Mouse (Mus musculus) hindbrain, embryonic 12.5 days (tissue): Measurements from ENCODE around the gene Myo1f. TPM values are rescaled to one million over a fixed set of nuclear protein-coding genes. Genes with fewer than 3 reads are reported as not detected.

ENCODE experiments used
- ATAC-seq: fragments of 200-750 bp; cut with Nextera tagmentation; 2 replicates; pipeline ENCODE4 v1.8.0; 2017; ENCODE audit warnings: moderate TSS enrichment; ENCODE audit not compliant: low FRiP score
- H3K27ac ChIP-seq: fragments of 300-500 bp; sonication (generic); 2 replicates; pipeline ENCODE4 v1.5.1; 2016; ENCODE audit warnings: mild to moderate bottlenecking
- H3K27me3 ChIP-seq: fragments of 300-500 bp; sonication (generic); 2 replicates; pipeline ENCODE4 v1.6.1; 2016; ENCODE audit warnings: mild to moderate bottlenecking
- H3K36me3 ChIP-seq: fragments of 300-500 bp; sonication (generic); 2 replicates; pipeline ENCODE4 v1.6.1; 2016; ENCODE audit warnings: mild to moderate bottlenecking
- H3K4me1 ChIP-seq: fragments of 300-500 bp; sonication (generic); 2 replicates; pipeline ENCODE4 v1.6.1; 2016
- H3K4me2 ChIP-seq: fragments of 300-500 bp; sonication (generic); replicated peaks from 2 replicates; pipeline ENCODE4 v1.6.1; 2016; ENCODE audit warnings: mild to moderate bottlenecking
- H3K4me3 ChIP-seq: fragments of 300-500 bp; sonication (generic); 2 replicates; pipeline ENCODE4 v1.5.1; 2016; ENCODE audit warnings: mild to moderate bottlenecking
- H3K9ac ChIP-seq: fragments of 300-500 bp; sonication (generic); 2 replicates; pipeline ENCODE4 v1.6.1; 2016; ENCODE audit warnings: mild to moderate bottlenecking, moderate library complexity
- H3K9me3 ChIP-seq: fragments of 300-500 bp; sonication (generic); replicated peaks from 2 replicates; pipeline ENCODE4 v1.6.1; 2016; ENCODE audit warnings: mild to moderate bottlenecking
- WGBS: fragments of 180-500 bp; shearing (Covaris S2); methylation state at CpG from one replicate; pipeline ENCODE4 v1.1.7; 2016; 5-methylcytosine and 5-hydroxymethylcytosine counted together
- polyA plus RNA-seq: library from polyadenylated mRNA; unstranded; fragments of >200 nt; fragmentation: Nextera tagmentation; extraction: Ambion mirVana; gene quantifications from 2 replicates; pipeline ENCODE4 v1.2.1, GENCODE M21; 2016

Gene Myo1f
- polyA plus RNA-seq, 1 experiment from 2014 or later, result 2.1 TPM

DNA sequence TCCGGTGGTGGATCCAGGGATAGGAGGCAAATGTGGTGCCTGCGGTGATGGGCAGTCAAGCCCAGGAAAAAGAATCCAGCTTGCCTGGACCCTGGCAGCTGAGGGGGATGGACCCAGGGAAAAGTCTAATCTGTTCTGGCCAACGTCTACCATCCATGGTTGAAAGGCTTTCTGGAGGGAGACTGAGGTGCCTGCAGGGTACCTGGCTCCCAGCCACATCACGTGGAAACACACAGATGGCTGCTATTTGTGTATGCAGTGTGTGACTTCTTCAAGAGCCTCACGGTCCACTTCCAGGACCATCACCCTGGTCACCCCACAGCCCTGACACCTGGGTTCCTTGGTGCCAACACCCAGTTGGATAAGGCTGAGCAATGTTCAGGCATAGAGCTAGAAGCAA lies 76.3 kb downstream of the Myo1f start:
- H3K4me1 ChIP-seq, result peaks cover 14% of the 10 kb centered on the region
- WGBS, result 87% methylated on average over 5 of the region's 5 CpGs
- H3K27me3 ChIP-seq, result no peaks in the 10 kb centered on the region
- no peaks in the 10 kb centered on the region for H3K9me3 ChIP-seq
- no peak overlapping the region for H3K4me3 ChIP-seq
- H3K9ac ChIP-seq, result no peak overlapping the region
- H3K27ac ChIP-seq, result no peak overlapping the region
- H3K4me2 ChIP-seq, result no peak overlapping the region
- peaks cover 30% of the 10 kb centered on the region for H3K36me3 ChIP-seq
- ATAC-seq, result no peak

DNA sequence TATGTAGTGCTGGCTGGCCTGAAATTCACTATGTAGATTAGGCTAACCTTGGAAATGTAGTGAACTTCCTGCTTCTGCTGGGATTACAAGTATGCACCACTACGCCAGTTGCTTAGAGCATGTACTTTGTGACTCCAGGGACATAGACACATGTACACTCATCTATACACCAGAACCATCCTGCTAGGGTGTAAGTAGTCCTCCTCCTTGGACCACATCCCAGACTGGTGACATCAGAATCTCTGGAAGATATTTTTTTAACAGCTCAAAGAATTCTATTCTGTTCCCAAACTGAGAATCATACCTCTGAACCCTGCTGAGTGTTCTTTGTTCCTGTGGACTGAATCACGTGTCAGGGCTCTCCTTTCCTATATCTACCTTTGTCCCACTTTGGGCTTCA lies 81.5 kb downstream of the Myo1f start:
- ATAC-seq, result no peak
- H3K27ac ChIP-seq, result no peak overlapping the region
- no peaks in the 10 kb centered on the region for H3K4me1 ChIP-seq
- no peak overlapping the region for H3K4me3 ChIP-seq
- peaks cover 43% of the 10 kb centered on the region for H3K36me3 ChIP-seq
- no peaks in the 10 kb centered on the region for H3K27me3 ChIP-seq
- no peak overlapping the region for H3K9ac ChIP-seq
- H3K9me3 ChIP-seq, result no peaks in the 10 kb centered on the region
- WGBS, result 91% methylated on average over 2 of the region's 2 CpGs
- no peak overlapping the region for H3K4me2 ChIP-seq

GRCm38 (mm10) chr17:33637516-33638276 lies 82.2 kb downstream of the Myo1f start, which contains the start of gene Pram1:
Gene Pram1, plus strand, starts transcription at chr17:33638056.
- no peak within 1 kb of the TSS for H3K9ac ChIP-seq
- 86% methylated on average over 4 of the region's 4 CpGs for WGBS
- peaks cover 43% of the 10 kb centered on the region for H3K36me3 ChIP-seq
- no peak for ATAC-seq
- H3K9me3 ChIP-seq, result no peaks in the 10 kb centered on the region
- H3K4me2 ChIP-seq, result no peak within 1 kb of the TSS
- H3K4me1 ChIP-seq, result no peaks in the 10 kb centered on the region
- H3K27me3 ChIP-seq, result no peaks in the 10 kb centered on the region
- H3K4me3 ChIP-seq, result no peak within 1 kb of the TSS
- H3K27ac ChIP-seq, result no peak within 1 kb of the TSS

DNA sequence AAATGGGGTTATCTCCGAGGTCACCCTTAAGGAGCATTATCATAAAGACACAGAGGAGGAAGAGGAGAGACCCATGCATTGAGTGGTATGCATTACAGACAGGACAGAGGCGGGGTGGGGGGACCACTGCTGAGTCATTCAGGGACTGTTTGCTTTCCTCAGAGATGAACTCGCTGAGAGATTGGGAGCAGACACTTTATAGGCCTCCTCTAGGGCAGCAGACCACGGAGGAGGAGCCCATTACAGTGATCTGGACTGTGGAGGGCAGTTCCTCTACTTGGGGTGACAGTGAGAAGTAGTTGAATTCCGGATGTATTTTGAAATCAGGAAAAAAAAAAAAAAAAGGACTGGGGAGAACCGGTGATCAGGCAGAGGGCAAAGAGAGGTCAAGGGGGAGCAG lies 84.2 kb downstream of the Myo1f start:
- H3K9ac ChIP-seq, result no peak overlapping the region
- no peaks in the 10 kb centered on the region for H3K9me3 ChIP-seq
- no peak overlapping the region for H3K4me2 ChIP-seq
- no peaks in the 10 kb centered on the region for H3K27me3 ChIP-seq
- no peaks in the 10 kb centered on the region for H3K4me1 ChIP-seq
- peaks cover 57% of the 10 kb centered on the region for H3K36me3 ChIP-seq
- H3K4me3 ChIP-seq, result no peak overlapping the region
- ATAC-seq, result no peak
- 69% methylated on average over 6 of the region's 6 CpGs for WGBS
- H3K27ac ChIP-seq, result no peak overlapping the region

- Histone ChIP-seq H3K27me3 (no peaks in the 10 kb centered on the region), H3K4me1 (no peaks in the 10 kb centered on the region), H3K27ac (no peak overlapping the region), H3K9me3 (no peaks in the 10 kb centered on the region), H3K36me3 (peaks cover 77% of the 10 kb centered on the region), H3K4me3 (no peak overlapping the region), H3K9ac (no peak overlapping the region), H3K4me2 (no peak overlapping the region)
- WGBS, result 95% methylated on average over 4 of the region's 4 CpGs
- no peak for ATAC-seq
Observed at GRCm38 (mm10) chr17:33644068-33644467, 88.6 kb downstream of the Myo1f start.

- Histone ChIP-seq H3K4me3 (no peak overlapping the region), H3K36me3 (peaks cover 86% of the 10 kb centered on the region), H3K27ac (no peak overlapping the region), H3K4me1 (no peaks in the 10 kb centered on the region), H3K27me3 (no peaks in the 10 kb centered on the region), H3K9me3 (no peaks in the 10 kb centered on the region), H3K9ac (no peak overlapping the region), H3K4me2 (no peak overlapping the region)
- no peak for ATAC-seq
- WGBS, result 94% methylated on average over 8 of the region's 8 CpGs
Observed at GRCm38 (mm10) chr17:33645073-33645472, 89.6 kb downstream of the Myo1f start.

- H3K36me3 ChIP-seq, result peaks cover 89% of the 10 kb centered on the region
Observed at GRCm38 (mm10) chr17:33649781-33650475, 94.4 kb downstream of the Myo1f start.

More at GRCm38 (mm10) chr17:33649781-33650475, 94.4 kb downstream of the Myo1f start:
- Histone ChIP-seq H3K4me1 (no peaks in the 10 kb centered on the region), H3K4me2 (no peak overlapping the region), H3K9me3 (no peaks in the 10 kb centered on the region), H3K9ac (no peak overlapping the region), H3K27ac (no peak overlapping the region), H3K4me3 (no peak overlapping the region), H3K27me3 (no peaks in the 10 kb centered on the region)
- peak; percentile 32; the same call in 1 of the 2 replicates for ATAC-seq
- WGBS, result 98% methylated on average over 34 of the region's 34 CpGs

Other genes with a start within 250 kb of the Myo1f start
- gene Zfp81, start 196.8 kb upstream of the Myo1f start, polyA plus RNA-seq, result 12.6 and 13.7 TPM in 2 replicates
- 19.4 and 22.4 TPM in 2 replicates for gene Zfp101, start 161.1 kb upstream of the Myo1f start, polyA plus RNA-seq
- not detected in 2 replicates for gene Actl9, start 122.8 kb upstream of the Myo1f start, polyA plus RNA-seq
- gene Adamts10, start 31.5 kb upstream of the Myo1f start, polyA plus RNA-seq, result 67.1 and 73.8 TPM in 2 replicates
- 47.6 and 48.1 TPM in 2 replicates for gene Zfp414, start 73.4 kb downstream of the Myo1f start, polyA plus RNA-seq
- 0.45 and 1.0 TPM in 2 replicates for gene Pram1, start 82.3 kb downstream of the Myo1f start, polyA plus RNA-seq
- gene Hnrnpm, start 131.2 kb downstream of the Myo1f start, polyA plus RNA-seq, result 390 and 450 TPM in 2 replicates
- gene March2, start 163.0 kb downstream of the Myo1f start, polyA plus RNA-seq, result 53.4 and 54.6 TPM in 2 replicates
- 404 and 415 TPM in 2 replicates for gene Rab11b, start 204.8 kb downstream of the Myo1f start, polyA plus RNA-seq
- gene Angptl4, start 226.1 kb downstream of the Myo1f start, polyA plus RNA-seq, result 25.6 and 26.8 TPM in 2 replicates